In the genomic region with DNA sequence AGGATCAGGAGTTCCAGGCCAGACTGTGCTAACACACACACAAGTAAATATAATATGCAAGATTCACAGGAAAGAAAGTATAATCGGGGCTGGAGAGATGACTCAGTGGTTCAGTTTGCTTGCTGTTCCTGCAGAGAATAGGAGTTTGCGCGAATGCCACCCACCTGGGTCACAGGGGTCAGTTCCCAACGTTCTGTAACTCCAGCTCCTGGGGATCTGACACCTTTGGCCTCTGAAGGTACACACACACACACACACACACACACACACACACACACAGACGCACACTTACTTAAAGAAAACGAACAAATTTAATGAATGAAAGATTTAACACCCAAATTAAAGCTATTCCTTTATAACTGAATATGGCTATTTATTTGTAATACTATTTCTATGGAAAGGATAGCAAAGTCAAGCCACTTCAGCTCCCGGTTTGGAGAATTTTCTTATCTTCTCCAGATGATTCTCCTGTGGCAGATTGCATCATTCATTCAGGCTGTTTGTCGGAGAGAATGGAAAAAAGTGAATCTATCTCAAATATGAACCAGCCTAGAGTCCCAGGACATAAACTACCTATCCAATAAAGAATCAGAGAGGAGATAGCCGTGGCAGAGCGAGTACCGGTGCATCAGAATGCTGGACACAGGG, we compare ENCODE assay signal across 8 mouse cellular contexts. TPM values are rescaled to one million over a fixed set of nuclear protein-coding genes. Genes with fewer than 3 reads are reported as not detected.
DNase-seq lines count a peak whose midpoint lies in the region; ATAC-seq and TF ChIP-seq lines count a peak whose summit lies in the region.

No protein-coding gene starts in this region.

- DNase-seq in cerebellum, adult 2 months = no peak
- DNase-seq in cerebellum, postnatal 25 days = no peak
- DNase-seq in thymus, adult 2 months = no peak
- no peak for DNase-seq in thymus, postnatal 0 days (ENCODE audit: low spot score)
- no peak for DNase-seq in ovary, postnatal 36 days (ENCODE audit: low spot score)
- DNase-seq in MN1 (ENCODE audit: low spot score) = no peak
- DNase-seq in adrenal gland, postnatal 25 days = no peak

- H3K27ac ChIP-seq in cerebellum, adult 2 months (ENCODE audit: insufficient read depth, low read length) = no peak overlapping the region
- H3K27ac ChIP-seq in thymus, adult 2 months (ENCODE audit: control insufficient read depth, insufficient read depth, low read length) = no peak overlapping the region
- H3K27ac ChIP-seq in liver, embryonic 12.5 days = peak overlapping the region; percentile 69

- peak overlapping the region; percentile 54 for H3K4me3 ChIP-seq in cerebellum, adult 2 months (replicated peaks; ENCODE audit: insufficient read depth, low read depth, low read length)
- H3K4me3 ChIP-seq in thymus, adult 2 months (ENCODE audit: control insufficient read depth, insufficient read depth, low read length) = peak overlapping the region; percentile 100
- H3K4me3 ChIP-seq in liver, embryonic 12.5 days = peak overlapping the region; percentile 68

- no peak for ATAC-seq in liver, embryonic 12.5 days

- no peaks in the 10 kb centered on the region for H3K4me1 ChIP-seq in cerebellum, adult 2 months (ENCODE audit: control insufficient read depth, insufficient read depth, low read length)
- peaks cover 5% of the 10 kb centered on the region; the same call in 1 of the 2 replicates for H3K4me1 ChIP-seq in thymus, adult 2 months (replicated peaks; ENCODE audit: control insufficient read depth, insufficient read depth, low read length)
- peaks cover 31% of the 10 kb centered on the region for H3K4me1 ChIP-seq in liver, embryonic 12.5 days

- no peak for TF ChIP-seq CTCF in cerebellum, adult 2 months (IDR thresholded peaks at IDR 0.05; ENCODE audit: borderline replicate concordance, insufficient read depth, low read depth, low read length)
- no peak for TF ChIP-seq CTCF in thymus, adult 2 months (IDR thresholded peaks at IDR 0.05; ENCODE audit: borderline replicate concordance, control insufficient read depth, extremely low read depth, insufficient read depth, low read length, poor library complexity)

- H3K9me3 ChIP-seq in liver, embryonic 12.5 days (replicated peaks) = no peaks in the 10 kb centered on the region

- 39% methylated on average over 11 of the region's 11 CpGs for WGBS in cerebellum, adult 2 months
- 46% methylated on average over 11 of the region's 11 CpGs for WGBS in thymus, adult 2 months
- 27% methylated on average over 11 of the region's 11 CpGs for WGBS in liver, embryonic 12.5 days (ENCODE audit: insufficient replicate concordance)

- no peaks in the 10 kb centered on the region for H3K27me3 ChIP-seq in cerebellum, adult 2 months (ENCODE audit: control insufficient read depth, insufficient read depth, low read length)
- no peaks in the 10 kb centered on the region for H3K27me3 ChIP-seq in thymus, adult 2 months (ENCODE audit: control insufficient read depth, insufficient read depth, low read length)
- no peaks in the 10 kb centered on the region for H3K27me3 ChIP-seq in liver, embryonic 12.5 days (replicated peaks)

- H3K36me3 ChIP-seq in thymus, adult 2 months (ENCODE audit: control insufficient read depth, insufficient read depth, low read length) = no peaks in the 10 kb centered on the region
- peaks cover 19% of the 10 kb centered on the region for H3K36me3 ChIP-seq in liver, embryonic 12.5 days

- TF ChIP-seq POLR2A in cerebellum, adult 2 months (IDR thresholded peaks at IDR 0.05; ENCODE audit: borderline replicate concordance, insufficient read depth, low read length) = no peak
- no peak for TF ChIP-seq POLR2A in thymus, adult 2 months (IDR thresholded peaks at IDR 0.05; ENCODE audit: control insufficient read depth, extremely low read depth, insufficient read depth, low read length, poor library complexity)

- H3K9ac ChIP-seq in liver, embryonic 12.5 days = peak overlapping the region; percentile 70

- H3K4me2 ChIP-seq in liver, embryonic 12.5 days = peak overlapping the region; percentile 84

RNA-seq across cellular contexts. Expression of a gene that starts 8.8 kb away (rescaled TPM):
- polyA plus RNA-seq in cerebellum, adult 2 months (2012; rRNA removed) = 23.4 and 27.3 TPM in 2 replicates
- polyA plus RNA-seq in thymus, adult 2 months (2012; rRNA removed) = 32.9 and 36.8 TPM in 2 replicates
- 83.5 and 85.9 TPM in 2 replicates for polyA plus RNA-seq in thymus, postnatal 0 days (2015; fragmentation: Nextera tagmentation; extraction: Ambion mirVana)
- 88.0 and 88.7 TPM in 2 replicates for polyA plus RNA-seq in liver, embryonic 12.5 days (2016; fragmentation: Nextera tagmentation; extraction: Ambion mirVana)
- total RNA-seq in adrenal gland, postnatal 25 days (2021) = 18.9 and 20.5 TPM in 2 replicates

RNA-seq across cellular contexts. Expression of a gene that starts 53.6 kb away (rescaled TPM):
- 137 and 157 TPM in 2 replicates for polyA plus RNA-seq in cerebellum, adult 2 months (2012; rRNA removed)
- polyA plus RNA-seq in thymus, adult 2 months (2012; rRNA removed) = 31.5 and 45.9 TPM in 2 replicates
- polyA plus RNA-seq in thymus, postnatal 0 days (2015; fragmentation: Nextera tagmentation; extraction: Ambion mirVana) = 77.2 and 91.7 TPM in 2 replicates
- polyA plus RNA-seq in liver, embryonic 12.5 days (2016; fragmentation: Nextera tagmentation; extraction: Ambion mirVana) = 32.8 and 36.9 TPM in 2 replicates
- total RNA-seq in adrenal gland, postnatal 25 days (2021) = 117 and 132 TPM in 2 replicates
